In genomic region chr6:42358901-42359300, GRCm38 (mm10) we compare ENCODE assay signal across 19 mouse cellular contexts. TPM values are rescaled to one million over a fixed set of nuclear protein-coding genes. Genes with fewer than 3 reads are reported as not detected.
DNase-seq lines count a peak whose midpoint lies in the region; ATAC-seq and TF ChIP-seq lines count a peak whose summit lies in the region.
"Had no signal": no experiment of that assay in that cellular context is flagged by ENCODE, and none has a peak within 500 bp of the region (broad histone marks: within the 10 kb centered on the region; RNA-seq: fewer than 3 reads in every experiment).

No protein-coding gene starts in this region.

- H3K4me2 ChIP-seq in kidney, embryonic 15.5 days, result no peak overlapping the region
- no peak overlapping the region for H3K4me2 ChIP-seq in kidney, embryonic 16.5 days (replicated peaks; ENCODE audit: low read depth, low read length)
- H3K4me2 ChIP-seq: forebrain, embryonic 12.5 days; limb, embryonic 13.5 days; midbrain, embryonic 13.5 days had no signal

- H3K27me3 ChIP-seq in kidney, embryonic 15.5 days, result no peaks in the 10 kb centered on the region
- H3K27me3 ChIP-seq in kidney, embryonic 16.5 days (ENCODE audit: insufficient read depth, low read length), result no peaks in the 10 kb centered on the region
- H3K27me3 ChIP-seq: forebrain, embryonic 12.5 days; limb, embryonic 13.5 days; midbrain, embryonic 13.5 days had no signal

- no peak for DNase-seq in gastrocnemius, adult 2 months
- DNase-seq in gastrocnemius, postnatal 36 days, result no peak
- peak; percentile 0 for DNase-seq in ovary, postnatal 10 days (ENCODE audit: low spot score)
- no peak for DNase-seq in ovary, postnatal 14 days (ENCODE audit: low spot score)
- DNase-seq in cerebellum, adult 11-12 months, result no peak
- DNase-seq in frontal cortex, postnatal 10 days (ENCODE audit: low spot score in 2 of 2), result no peak
- DNase-seq: adrenal gland, adult 8-10 months; cerebellum, adult 8-10 months; right cerebral cortex, postnatal 14 days had no signal

- peaks cover 75% of the 10 kb centered on the region for H3K36me3 ChIP-seq in kidney, embryonic 15.5 days
- peaks cover 53% of the 10 kb centered on the region for H3K36me3 ChIP-seq in kidney, embryonic 16.5 days (ENCODE audit: insufficient read depth, low read length)

- intact Hi-C loops in gastrocnemius, adult 2 months (cut with DNase I), result no loop called here
- intact Hi-C loops in gastrocnemius, postnatal 36 days (cut with DNase I), result no loop called here

- H3K9me3 ChIP-seq in kidney, embryonic 15.5 days (replicated peaks), result no peaks in the 10 kb centered on the region
- no peaks in the 10 kb centered on the region for H3K9me3 ChIP-seq in kidney, embryonic 16.5 days (ENCODE audit: low read length)
- H3K9me3 ChIP-seq: forebrain, embryonic 12.5 days; limb, embryonic 13.5 days; midbrain, embryonic 13.5 days had no signal

- peak overlapping the region; percentile 81 for H3K27ac ChIP-seq in gastrocnemius, adult 2 months
- 0 out of 2 replicates have a peak overlapping the region, but pooled peaks have one; percentile 3 for H3K27ac ChIP-seq in kidney, embryonic 15.5 days
- H3K27ac ChIP-seq in kidney, embryonic 16.5 days (ENCODE audit: low read length), result no peak overlapping the region
- H3K27ac ChIP-seq: forebrain, embryonic 12.5 days; left cerebral cortex, adult 2 months; limb, embryonic 13.5 days; midbrain, embryonic 13.5 days had no signal

- 93% methylated on average over 12 of the region's 12 CpGs for WGBS in kidney, embryonic 15.5 days
- 93% methylated on average over 12 of the region's 12 CpGs for WGBS in kidney, embryonic 16.5 days

- H3K4me1 ChIP-seq in kidney, embryonic 15.5 days, result peaks cover 24% of the 10 kb centered on the region
- peaks cover 6% of the 10 kb centered on the region for H3K4me1 ChIP-seq in kidney, embryonic 16.5 days (ENCODE audit: insufficient read depth, low read length)

- no peak for ATAC-seq in kidney, embryonic 15.5 days (replicated peaks; ENCODE audit: low FRiP score)
- no peak for ATAC-seq in kidney, embryonic 16.5 days (ENCODE audit: low FRiP score, low TSS enrichment)
- ATAC-seq: midbrain, embryonic 13.5 days had no signal

- peak overlapping the region; percentile 26 for H3K4me3 ChIP-seq in gastrocnemius, adult 2 months
- H3K4me3 ChIP-seq in kidney, embryonic 15.5 days (replicated peaks), result no peak overlapping the region
- H3K4me3 ChIP-seq in kidney, embryonic 16.5 days (ENCODE audit: low read length), result no peak overlapping the region
- H3K4me3 ChIP-seq: forebrain, embryonic 12.5 days; left cerebral cortex, adult 2 months; limb, embryonic 13.5 days; midbrain, embryonic 13.5 days had no signal

- H3K9ac ChIP-seq in kidney, embryonic 15.5 days, result no peak overlapping the region
- no peak overlapping the region for H3K9ac ChIP-seq in kidney, embryonic 16.5 days (replicated peaks; ENCODE audit: low read length)
- H3K9ac ChIP-seq: forebrain, embryonic 12.5 days; limb, embryonic 13.5 days; midbrain, embryonic 13.5 days had no signal

- TF ChIP-seq CTCF in gastrocnemius, adult 2 months (IDR thresholded peaks at IDR 0.05), result no peak

RNA-seq across cellular contexts. Expression of gene Zyx, which starts 9.5 kb away (rescaled TPM):
- 10 to 100 TPM; 19.7 to 24.7 TPM for total RNA-seq in gastrocnemius, adult 2 months (2021)
- total RNA-seq in gastrocnemius, postnatal 36 days (2021), result 10 to 100 TPM; 21.9 to 26.6 TPM
- 102 and 127 TPM in 2 replicates for polyA plus RNA-seq in kidney, embryonic 15.5 days (2015; fragmentation: Nextera tagmentation; extraction: Ambion mirVana)
- polyA plus RNA-seq in kidney, embryonic 16.5 days (2015; fragmentation: Nextera tagmentation; extraction: Ambion mirVana), result 115 and 130 TPM in 2 replicates

RNA-seq across cellular contexts. Expression of gene Epha1, which starts 14.2 kb away (rescaled TPM):
- under 1 TPM in 1 of 2 experiments, not detected in 1; 0.10 TPM for total RNA-seq in gastrocnemius, adult 2 months (2021)
- total RNA-seq in gastrocnemius, postnatal 36 days (2021), result under 1 TPM in 1 of 2 experiments, not detected in 1; 0.10 TPM
- 7.5 and 8.5 TPM in 2 replicates for polyA plus RNA-seq in kidney, embryonic 15.5 days (2015; fragmentation: Nextera tagmentation; extraction: Ambion mirVana)
- 8.2 and 8.6 TPM in 2 replicates for polyA plus RNA-seq in kidney, embryonic 16.5 days (2015; fragmentation: Nextera tagmentation; extraction: Ambion mirVana)

RNA-seq across cellular contexts. Expression of gene Fam131b, which starts 34.5 kb away (rescaled TPM):
- total RNA-seq in gastrocnemius, adult 2 months (2021), result under 1 TPM; 0.33 to 0.45 TPM
- under 1 TPM; 0.25 to 0.26 TPM for total RNA-seq in gastrocnemius, postnatal 36 days (2021)
- polyA plus RNA-seq in kidney, embryonic 15.5 days (2015; fragmentation: Nextera tagmentation; extraction: Ambion mirVana), result 0.24 and 0.26 TPM in 2 replicates
- 0.11 and 0.13 TPM in 2 replicates for polyA plus RNA-seq in kidney, embryonic 16.5 days (2015; fragmentation: Nextera tagmentation; extraction: Ambion mirVana)
- polyA plus RNA-seq: kidney, postnatal 0 days had no signal

RNA-seq across cellular contexts. Expression of gene Tas2r143, which starts 41.1 kb away (rescaled TPM):
- not detected for total RNA-seq in gastrocnemius, adult 2 months (2021)
- not detected for total RNA-seq in gastrocnemius, postnatal 36 days (2021)
- polyA plus RNA-seq in kidney, embryonic 15.5 days (2015; fragmentation: Nextera tagmentation; extraction: Ambion mirVana), result not detected in 2 replicates
- polyA plus RNA-seq in kidney, embryonic 16.5 days (2015; fragmentation: Nextera tagmentation; extraction: Ambion mirVana), result not detected in 2 replicates
- total RNA-seq: heart, postnatal 14 days; layer of hippocampus, adult 8-10 months; left cerebral cortex, adult 2 months had no signal
- polyA plus RNA-seq: embryonic facial prominence, embryonic 14.5 days; forebrain, embryonic 12.5 days; kidney, postnatal 0 days; limb, embryonic 13.5 days; midbrain, embryonic 13.5 days had no signal

RNA-seq across cellular contexts. Expression of gene Tas2r135, which starts 46.3 kb away (rescaled TPM):
- total RNA-seq in gastrocnemius, adult 2 months (2021), result not detected
- under 1 TPM in 1 of 2 experiments, not detected in 1; 0.23 TPM for total RNA-seq in gastrocnemius, postnatal 36 days (2021)
- polyA plus RNA-seq in kidney, embryonic 15.5 days (2015; fragmentation: Nextera tagmentation; extraction: Ambion mirVana), result not detected in 2 replicates
- polyA plus RNA-seq in kidney, embryonic 16.5 days (2015; fragmentation: Nextera tagmentation; extraction: Ambion mirVana), result not detected in 2 replicates
- total RNA-seq: left cerebral cortex, adult 2 months had no signal
- polyA plus RNA-seq: embryonic facial prominence, embryonic 14.5 days; forebrain, embryonic 12.5 days; kidney, postnatal 0 days; limb, embryonic 13.5 days; midbrain, embryonic 13.5 days had no signal
